Mouse (Mus musculus) midbrain, embryonic 15.5 days (tissue): ENCODE measurements at regions not wholly inside any gene's neighbourhood (a gene's known extent, or its start where the extent isn't known, plus 50 kb on each side); places are given as distances from the start of the nearest gene placed in this dataset.

Source experiments
- ATAC-seq: fragments of 200-750 bp; cut with Nextera tagmentation; replicated peaks from 2 replicates; pipeline ENCODE4 v1.8.0; 2017; ENCODE audit warnings: moderate TSS enrichment
- H3K27ac ChIP-seq: fragments of 300-500 bp; sonication (generic); 2 replicates; pipeline ENCODE4 v1.5.1; 2015; ENCODE audit warnings: mild to moderate bottlenecking, inconsistent platforms
- H3K27me3 ChIP-seq: fragments of 300-500 bp; sonication (generic); replicated peaks from 2 replicates; pipeline ENCODE4 v1.6.1; 2015; ENCODE audit warnings: inconsistent platforms
- H3K36me3 ChIP-seq: fragments of 300-500 bp; sonication (generic); replicated peaks from 2 replicates; pipeline ENCODE4 v1.6.1; 2015; ENCODE audit warnings: inconsistent platforms
- H3K4me1 ChIP-seq: fragments of 300-500 bp; sonication (generic); 2 replicates; pipeline ENCODE4 v1.6.1; 2015; ENCODE audit warnings: inconsistent platforms
- H3K4me2 ChIP-seq: fragments of 300-500 bp; sonication (generic); 2 replicates; pipeline ENCODE4 v1.6.1; 2015; ENCODE audit warnings: inconsistent platforms, mild to moderate bottlenecking, moderate library complexity
- H3K4me3 ChIP-seq: fragments of 300-500 bp; sonication (generic); 2 replicates; pipeline ENCODE4 v1.5.1; 2015; ENCODE audit warnings: mild to moderate bottlenecking, inconsistent platforms
- H3K9ac ChIP-seq: fragments of 300-500 bp; sonication (generic); 2 replicates; pipeline ENCODE4 v1.6.1; 2015; ENCODE audit warnings: mild to moderate bottlenecking, inconsistent platforms
- H3K9me3 ChIP-seq: fragments of 300-500 bp; sonication (generic); 2 replicates; pipeline ENCODE4 v1.6.1; 2016; ENCODE audit warnings: inconsistent platforms
- WGBS: fragments of 180-500 bp; shearing (Covaris S2); methylation state at CpG from one replicate; pipeline ENCODE4 v1.1.7; 2015; ENCODE audit warnings: mixed read lengths; 5-methylcytosine and 5-hydroxymethylcytosine counted together

DNA sequence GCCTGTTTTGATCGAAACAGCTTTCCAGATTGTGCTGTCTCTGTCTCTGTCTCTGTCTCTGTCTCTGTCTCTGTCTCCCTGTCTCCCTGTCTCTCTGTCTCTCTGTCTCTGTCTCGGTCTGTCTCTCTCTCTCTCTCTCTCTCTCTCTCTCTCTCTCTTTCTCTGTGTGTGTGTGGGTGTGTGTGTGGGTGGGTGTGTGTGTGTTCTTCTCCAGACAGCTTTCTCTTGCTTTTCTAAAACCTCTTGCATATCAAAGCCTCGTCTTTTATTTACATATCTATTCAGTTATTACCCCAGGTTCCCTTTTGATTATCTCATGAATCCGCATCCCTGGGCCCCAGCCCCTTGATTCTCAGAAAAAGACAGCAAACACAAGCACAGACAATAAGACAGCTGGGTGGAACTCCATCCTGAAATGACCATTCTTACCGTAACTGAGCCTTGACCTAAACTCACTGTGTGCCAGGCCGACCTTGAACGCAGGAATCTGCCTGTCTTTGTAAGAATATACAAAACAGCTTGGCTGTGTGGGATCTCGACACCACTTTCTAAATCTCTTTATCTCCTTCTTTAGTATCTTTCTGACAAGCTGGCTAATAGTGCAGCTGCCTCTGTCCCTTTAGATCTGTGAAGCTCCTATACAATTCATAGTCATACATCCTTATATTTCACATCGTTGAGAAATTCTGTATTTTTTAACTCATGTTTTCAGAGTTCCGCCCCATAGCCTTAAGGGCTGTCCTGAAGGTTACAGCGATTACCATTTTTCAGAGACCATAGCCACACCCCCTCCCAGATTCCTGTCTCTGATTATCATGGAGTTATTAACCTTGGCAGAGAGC lies 141.3 kb downstream of the Rnd3 start:
- Histone ChIP-seq H3K36me3 (no peaks in the 10 kb centered on the region), H3K27ac (no peak overlapping the region), H3K4me3 (no peak overlapping the region), H3K4me2 (no peak overlapping the region), H3K4me1 (0 out of 2 replicates have a peak, but pooled peaks cover 3% of the 10 kb centered on the region), H3K9me3 (no peaks in the 10 kb centered on the region), H3K27me3 (no peaks in the 10 kb centered on the region), H3K9ac (no peak overlapping the region)
- no peak for ATAC-seq
- 23% methylated on average over 11 of the region's 11 CpGs for WGBS

DNA sequence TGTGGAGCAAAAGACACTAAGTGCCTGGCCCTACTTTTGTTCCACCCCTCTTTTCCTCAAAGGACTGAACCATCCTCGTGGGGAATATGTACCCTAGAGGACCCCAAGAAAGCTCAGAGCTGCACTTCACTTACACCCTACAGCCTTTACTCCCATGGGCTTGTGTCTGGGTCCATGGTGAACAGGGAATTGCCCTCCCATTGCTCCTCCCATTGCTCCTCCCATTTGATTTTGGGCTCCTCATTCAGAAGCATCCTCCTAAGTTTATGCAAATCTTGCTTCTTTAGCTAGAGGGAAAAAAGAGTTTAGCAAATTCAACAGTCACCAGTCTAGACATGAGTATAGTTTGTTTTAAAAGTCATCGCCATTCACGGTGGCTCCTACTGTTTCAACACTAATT lies 142.1 kb downstream of the Rnd3 start:
- H3K9me3 ChIP-seq = no peaks in the 10 kb centered on the region
- H3K4me1 ChIP-seq = 0 out of 2 replicates have a peak, but pooled peaks cover 3% of the 10 kb centered on the region
- 61% methylated on average over 3 of the region's 3 CpGs for WGBS
- H3K9ac ChIP-seq = no peak overlapping the region
- H3K27me3 ChIP-seq = no peaks in the 10 kb centered on the region
- no peak overlapping the region for H3K4me3 ChIP-seq
- H3K36me3 ChIP-seq = no peaks in the 10 kb centered on the region
- no peak for ATAC-seq
- no peak overlapping the region for H3K27ac ChIP-seq
- H3K4me2 ChIP-seq = no peak overlapping the region

DNA sequence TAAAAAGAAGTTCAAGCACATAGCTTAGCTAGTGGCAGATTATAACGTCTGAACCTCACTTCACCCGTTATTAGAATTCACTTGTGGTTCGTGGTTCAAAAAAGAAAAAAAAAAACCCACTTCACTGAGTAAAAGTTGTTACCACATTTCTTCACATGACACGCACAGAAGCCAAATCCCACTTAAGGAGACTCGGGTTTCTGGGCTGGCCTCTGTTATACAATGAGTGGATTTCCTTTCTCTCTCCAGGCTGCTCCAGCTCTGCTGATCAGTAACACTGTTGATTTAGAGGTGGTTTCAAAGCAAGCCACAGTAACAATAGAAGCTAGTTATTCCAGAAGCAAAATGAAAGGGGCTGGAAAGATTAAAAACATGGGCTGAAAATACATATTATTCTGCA lies 147.4 kb downstream of the Rnd3 start:
- WGBS = 31% methylated on average over 5 of the region's 5 CpGs
- Histone ChIP-seq H3K4me2 (no peak overlapping the region), H3K9ac (no peak overlapping the region), H3K4me3 (no peak overlapping the region), H3K36me3 (no peaks in the 10 kb centered on the region), H3K4me1 (0 out of 2 replicates have a peak, but pooled peaks cover 2% of the 10 kb centered on the region), H3K27ac (no peak overlapping the region), H3K27me3 (no peaks in the 10 kb centered on the region), H3K9me3 (no peaks in the 10 kb centered on the region)
- ATAC-seq = no peak

DNA sequence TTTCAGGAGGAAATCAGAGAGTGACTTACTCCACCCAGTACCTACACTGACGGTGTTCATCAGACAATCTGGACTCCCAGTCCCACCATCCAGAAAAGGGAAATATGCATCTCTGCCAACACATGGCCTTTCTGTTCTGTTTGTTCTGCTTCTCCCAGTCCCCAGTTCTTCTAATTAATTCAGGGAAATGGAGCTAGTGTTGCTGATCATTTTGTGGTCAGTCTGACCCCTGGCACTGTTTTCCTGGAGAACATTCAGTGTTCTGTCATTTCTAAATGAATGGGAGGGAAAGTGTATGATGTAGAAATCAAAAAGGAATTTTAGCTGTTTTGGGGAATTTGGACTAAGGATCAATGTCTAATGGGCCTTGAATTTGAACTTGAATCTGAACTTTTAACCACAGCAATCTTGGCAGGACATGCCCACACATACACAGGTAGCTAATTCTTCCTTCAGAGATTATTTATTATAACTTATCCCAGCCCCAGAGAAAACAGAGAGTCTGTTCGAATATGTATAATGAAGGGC lies 165.0 kb downstream of the Rnd3 start:
- no peak for ATAC-seq
- H3K27me3 ChIP-seq = no peaks in the 10 kb centered on the region
- WGBS = 79% methylated on average over 2 of the region's 2 CpGs
- no peak overlapping the region for H3K9ac ChIP-seq
- no peaks in the 10 kb centered on the region for H3K9me3 ChIP-seq
- no peaks in the 10 kb centered on the region for H3K36me3 ChIP-seq
- no peak overlapping the region for H3K4me2 ChIP-seq
- no peak overlapping the region for H3K27ac ChIP-seq
- H3K4me1 ChIP-seq = no peaks in the 10 kb centered on the region
- H3K4me3 ChIP-seq = no peak overlapping the region

DNA sequence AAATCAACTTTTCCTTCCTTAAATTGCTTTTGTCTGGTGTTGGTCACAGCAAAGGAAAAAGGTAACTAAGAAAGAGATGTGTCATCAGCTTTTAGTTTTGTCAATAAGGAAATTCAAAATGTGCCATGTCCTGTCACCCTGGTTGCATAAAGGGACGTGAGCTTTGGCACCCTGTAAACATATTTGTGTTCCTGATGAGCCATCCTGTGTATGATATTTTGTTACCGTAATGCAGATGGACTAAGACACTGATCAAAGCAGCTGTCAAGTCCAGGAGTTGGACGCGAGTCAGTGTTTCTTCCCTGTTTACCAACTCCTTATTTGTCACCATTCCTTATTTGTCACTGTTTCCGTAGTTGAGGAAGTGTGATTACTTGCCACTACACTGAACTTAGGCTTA lies 166.3 kb downstream of the Rnd3 start:
- Histone ChIP-seq H3K4me1 (no peaks in the 10 kb centered on the region), H3K27me3 (no peaks in the 10 kb centered on the region), H3K9ac (no peak overlapping the region), H3K9me3 (no peaks in the 10 kb centered on the region), H3K36me3 (no peaks in the 10 kb centered on the region), H3K4me2 (no peak overlapping the region), H3K4me3 (no peak overlapping the region), H3K27ac (no peak overlapping the region)
- ATAC-seq = no peak
- WGBS = 87% methylated on average over 5 of the region's 5 CpGs

DNA sequence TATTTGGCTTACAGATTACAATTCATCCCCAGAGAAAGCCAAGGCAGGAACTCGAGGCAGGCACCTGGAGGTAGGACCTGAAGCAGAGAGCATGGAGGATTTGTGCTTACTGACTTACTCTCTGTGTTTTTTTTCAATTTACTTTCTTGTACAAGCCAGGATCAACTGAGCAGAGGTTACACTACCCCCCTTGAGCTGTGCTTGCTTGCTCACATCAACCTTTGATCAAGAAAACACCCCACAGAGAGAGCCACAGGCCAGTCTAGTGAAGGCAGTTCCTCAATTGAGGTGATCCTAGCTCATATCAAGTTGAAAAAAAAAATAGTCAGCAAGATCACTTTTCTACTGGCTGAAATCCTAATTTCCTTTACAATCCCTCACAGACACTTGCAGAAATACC lies 170.6 kb downstream of the Rnd3 start:
- Histone ChIP-seq H3K4me2 (no peak overlapping the region), H3K9ac (no peak overlapping the region), H3K27me3 (no peaks in the 10 kb centered on the region), H3K27ac (no peak overlapping the region), H3K4me1 (no peaks in the 10 kb centered on the region), H3K4me3 (no peak overlapping the region), H3K36me3 (no peaks in the 10 kb centered on the region), H3K9me3 (no peaks in the 10 kb centered on the region)
- 58% methylated on average over 1 of the region's 1 CpGs for WGBS
- ATAC-seq = no peak

DNA sequence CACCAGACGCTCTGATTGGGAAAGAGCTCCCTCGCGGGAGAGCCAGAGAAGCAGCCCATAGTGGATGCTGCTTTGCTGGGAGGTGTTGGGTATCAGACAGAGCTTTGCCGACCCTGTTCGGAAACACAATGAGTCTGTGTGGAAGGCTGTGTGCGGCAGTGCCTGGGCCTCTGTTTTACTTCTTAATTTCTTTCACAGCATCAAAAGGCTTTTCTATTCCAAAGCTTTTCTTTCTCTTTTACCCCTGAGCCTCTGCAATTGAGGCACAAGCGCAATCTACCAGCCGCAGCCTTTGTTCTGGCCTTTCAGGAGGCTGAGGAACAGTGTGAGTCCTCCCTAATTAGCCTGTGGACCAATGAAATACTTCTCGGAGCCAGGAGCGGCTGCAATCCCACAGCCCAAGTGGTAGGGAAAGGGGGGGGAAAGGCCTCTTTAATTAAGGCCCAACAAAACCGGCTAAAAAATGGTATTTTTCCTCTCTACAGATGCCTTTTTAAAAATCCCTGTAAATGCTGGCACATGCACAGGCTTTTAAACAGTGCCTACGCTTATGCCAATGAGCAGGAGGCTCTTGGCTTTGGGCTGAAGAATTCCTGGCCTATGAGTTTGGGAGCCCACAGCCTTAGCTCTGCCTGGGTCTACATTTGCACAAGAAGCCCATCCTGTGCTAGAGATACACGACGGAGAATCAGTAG lies 177.6 kb downstream of the Rnd3 start:
- Histone ChIP-seq H3K27me3 (no peaks in the 10 kb centered on the region), H3K9me3 (no peaks in the 10 kb centered on the region), H3K9ac (peak overlapping the region; percentile 11; the same call in 1 of the 2 replicates), H3K4me3 (no peak overlapping the region), H3K27ac (peak overlapping the region; percentile 79), H3K36me3 (no peaks in the 10 kb centered on the region), H3K4me1 (peaks cover 27% of the 10 kb centered on the region), H3K4me2 (peak overlapping the region; percentile 21)
- WGBS = 3% methylated on average over 14 of the region's 14 CpGs
- peak; percentile 95 for ATAC-seq

DNA sequence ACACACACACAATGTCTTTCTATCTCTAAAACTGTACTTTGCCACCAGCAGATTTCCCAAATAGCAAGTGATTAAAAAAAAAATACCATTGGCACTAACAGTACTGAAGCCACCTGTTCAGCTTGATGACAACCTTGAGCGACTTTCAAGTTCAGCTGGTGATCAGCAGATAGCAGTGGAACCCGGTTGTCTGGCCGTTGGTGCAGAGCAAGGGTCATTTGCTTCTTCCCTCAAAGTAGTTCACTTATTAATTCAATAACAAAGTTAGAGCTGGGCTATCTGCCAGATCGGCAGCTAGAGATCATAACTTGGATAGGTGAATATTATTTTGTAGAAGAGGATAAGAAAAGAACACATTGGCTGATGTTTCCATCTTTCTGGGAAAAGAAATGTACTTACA lies 180.5 kb downstream of the Rnd3 start:
- Histone ChIP-seq H3K36me3 (no peaks in the 10 kb centered on the region), H3K4me1 (peaks cover 27% of the 10 kb centered on the region), H3K27ac (no peak overlapping the region), H3K4me3 (no peak overlapping the region), H3K27me3 (no peaks in the 10 kb centered on the region), H3K9me3 (no peaks in the 10 kb centered on the region), H3K4me2 (no peak overlapping the region), H3K9ac (no peak overlapping the region)
- no peak for ATAC-seq
- 82% methylated on average over 4 of the region's 4 CpGs for WGBS

DNA sequence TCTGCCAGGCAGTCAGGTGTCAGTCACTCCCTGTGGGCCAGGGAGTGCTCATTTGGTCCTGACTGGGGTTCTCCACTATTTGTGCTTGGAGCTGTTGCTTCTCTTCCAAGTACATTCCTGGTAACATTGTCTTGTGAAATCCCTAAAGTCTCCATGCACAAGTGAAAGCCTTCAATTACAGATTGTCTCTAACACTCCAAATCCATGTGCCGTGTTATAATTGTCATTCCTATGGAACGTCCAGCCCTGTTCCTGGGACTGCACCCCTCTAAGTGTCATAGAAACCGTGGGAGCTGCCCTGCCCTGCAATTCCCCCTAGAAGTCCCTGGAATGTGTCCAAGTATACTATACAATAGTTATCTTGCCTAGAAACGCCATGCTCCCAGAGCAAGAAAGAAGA lies 181.1 kb downstream of the Rnd3 start:
- no peak overlapping the region for H3K4me2 ChIP-seq
- H3K9me3 ChIP-seq = no peaks in the 10 kb centered on the region
- no peaks in the 10 kb centered on the region for H3K36me3 ChIP-seq
- no peak for ATAC-seq
- H3K4me3 ChIP-seq = no peak overlapping the region
- no peak overlapping the region for H3K27ac ChIP-seq
- peaks cover 27% of the 10 kb centered on the region for H3K4me1 ChIP-seq
- WGBS = 34% methylated on average over 4 of the region's 4 CpGs
- H3K27me3 ChIP-seq = no peaks in the 10 kb centered on the region
- H3K9ac ChIP-seq = no peak overlapping the region

DNA sequence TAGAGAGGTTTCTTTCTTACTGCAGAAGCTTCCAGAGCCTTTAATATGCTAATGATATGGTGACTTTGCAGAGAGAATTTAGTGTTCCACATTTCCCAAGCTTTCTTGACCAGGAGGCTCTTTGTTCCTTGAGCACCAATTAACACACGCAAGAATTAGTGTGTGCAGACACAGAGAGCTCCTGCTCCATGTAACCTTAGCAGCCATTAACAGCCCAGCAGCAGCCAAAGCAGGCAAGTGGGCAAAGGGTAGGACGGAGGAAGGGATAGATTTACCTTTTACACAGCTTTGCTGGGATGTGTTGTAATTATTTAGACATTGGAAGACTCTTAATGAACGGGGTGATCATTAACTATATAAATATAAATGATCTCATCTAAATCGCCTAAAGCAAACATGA lies 181.8 kb downstream of the Rnd3 start:
- no peak overlapping the region for H3K9ac ChIP-seq
- WGBS = 59% methylated on average over 4 of the region's 4 CpGs
- no peak overlapping the region for H3K27ac ChIP-seq
- H3K9me3 ChIP-seq = no peaks in the 10 kb centered on the region
- no peaks in the 10 kb centered on the region for H3K36me3 ChIP-seq
- no peak overlapping the region for H3K4me3 ChIP-seq
- peaks cover 25% of the 10 kb centered on the region for H3K4me1 ChIP-seq
- no peaks in the 10 kb centered on the region for H3K27me3 ChIP-seq
- H3K4me2 ChIP-seq = no peak overlapping the region
- no peak for ATAC-seq

DNA sequence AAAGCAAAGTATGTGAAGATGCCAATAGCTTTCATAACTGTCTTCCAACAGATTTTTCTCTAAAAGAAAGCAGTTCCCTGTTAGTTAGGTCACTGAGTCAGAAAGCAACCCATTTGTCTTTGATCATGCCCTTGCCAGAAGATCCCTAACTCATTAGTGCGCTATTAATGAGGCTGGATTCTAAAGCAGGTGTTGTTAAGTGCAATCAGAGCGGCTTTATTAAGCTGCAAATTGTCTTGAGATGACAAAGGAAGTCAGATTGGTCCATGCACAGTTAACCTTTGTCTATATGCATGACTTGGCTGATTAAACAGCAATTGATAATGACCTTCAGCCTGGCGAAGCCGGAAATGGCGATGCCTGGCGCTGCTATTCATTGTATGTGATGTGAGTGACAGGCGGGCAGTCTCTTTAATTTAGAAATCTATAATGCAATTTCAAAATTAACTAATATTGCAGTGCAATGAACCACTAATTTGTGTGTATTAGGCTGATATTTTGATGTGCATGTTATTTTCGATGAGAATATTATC lies 183.4 kb downstream of the Rnd3 start:
- no peak overlapping the region for H3K4me2 ChIP-seq
- H3K9me3 ChIP-seq = no peaks in the 10 kb centered on the region
- no peak overlapping the region for H3K9ac ChIP-seq
- H3K4me1 ChIP-seq = peaks cover 12% of the 10 kb centered on the region
- H3K27me3 ChIP-seq = no peaks in the 10 kb centered on the region
- 60% methylated on average over 8 of the region's 8 CpGs for WGBS
- ATAC-seq = no peak
- H3K27ac ChIP-seq = no peak overlapping the region
- no peaks in the 10 kb centered on the region for H3K36me3 ChIP-seq
- H3K4me3 ChIP-seq = no peak overlapping the region

DNA sequence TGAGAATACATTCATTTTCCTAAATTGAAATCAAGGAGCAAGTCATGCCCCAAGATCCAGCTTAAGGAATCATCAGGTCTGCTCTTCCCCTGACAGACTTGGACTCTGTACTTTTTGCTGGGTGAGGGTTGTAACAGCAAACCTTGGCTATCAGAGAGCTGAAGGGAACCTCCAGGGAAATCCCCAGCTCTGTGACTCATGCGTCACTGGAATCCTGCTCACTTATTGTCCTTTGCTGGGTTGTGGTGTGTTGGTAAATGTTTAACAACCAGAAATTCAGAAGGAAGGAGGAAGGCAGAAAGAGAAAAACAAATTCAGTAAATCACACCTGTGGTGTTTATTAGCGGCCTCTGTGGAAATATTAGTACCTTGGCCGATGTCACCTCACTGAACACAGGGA lies 184.8 kb downstream of the Rnd3 start:
- Histone ChIP-seq H3K36me3 (no peaks in the 10 kb centered on the region), H3K9me3 (no peaks in the 10 kb centered on the region), H3K4me3 (no peak overlapping the region), H3K4me1 (peaks cover 4% of the 10 kb centered on the region; the same call in 1 of the 2 replicates), H3K27me3 (no peaks in the 10 kb centered on the region), H3K4me2 (no peak overlapping the region), H3K27ac (no peak overlapping the region), H3K9ac (no peak overlapping the region)
- ATAC-seq = no peak
- 89% methylated on average over 3 of the region's 3 CpGs for WGBS
